Mouse (Mus musculus) layer of hippocampus, adult 11-12 months (tissue): ENCODE measurements around the gene 2310061N02Rik.
"Not testable (repeated sequence)": the region's sequence is repeated elsewhere in the genome, so short reads cannot be mapped to it uniquely, and the experiment has no call there.

Source experiments
- DNase-seq: peaks from one replicate; pipeline ENCODE4 v3.0.0; 2022; ENCODE audit warnings: low spot score

2310061N02Rik gene

DNA sequence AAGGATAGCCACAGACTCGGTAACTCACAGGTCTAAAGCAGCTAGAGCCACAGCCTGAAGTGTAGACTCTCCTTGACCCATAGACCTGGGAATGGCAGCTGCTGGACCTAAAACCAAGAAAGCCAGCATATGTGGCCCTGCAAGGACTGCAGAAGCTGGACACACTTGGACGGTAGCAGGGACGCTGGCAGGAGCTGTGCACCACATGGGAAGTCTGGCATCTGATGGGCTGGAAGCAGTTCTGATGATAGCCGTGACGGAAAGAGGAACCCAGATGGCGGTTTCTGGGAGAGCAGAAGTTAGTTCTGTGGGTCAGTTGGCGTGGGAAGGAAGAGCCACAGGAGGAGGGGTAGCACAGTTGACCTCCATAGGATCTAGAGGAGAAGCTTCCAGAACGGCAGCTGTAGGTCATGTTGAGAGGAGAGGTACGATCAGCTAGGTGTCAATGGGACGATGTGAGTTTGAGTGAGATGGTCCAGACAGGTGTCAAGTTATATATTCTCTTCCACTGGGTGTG, at the start of gene 2310061N02Rik:
Gene 2310061N02Rik (minus strand): TSS at position 467 of the 517 bp plus-strand sequence.
- DNase-seq: no peak

DNA sequence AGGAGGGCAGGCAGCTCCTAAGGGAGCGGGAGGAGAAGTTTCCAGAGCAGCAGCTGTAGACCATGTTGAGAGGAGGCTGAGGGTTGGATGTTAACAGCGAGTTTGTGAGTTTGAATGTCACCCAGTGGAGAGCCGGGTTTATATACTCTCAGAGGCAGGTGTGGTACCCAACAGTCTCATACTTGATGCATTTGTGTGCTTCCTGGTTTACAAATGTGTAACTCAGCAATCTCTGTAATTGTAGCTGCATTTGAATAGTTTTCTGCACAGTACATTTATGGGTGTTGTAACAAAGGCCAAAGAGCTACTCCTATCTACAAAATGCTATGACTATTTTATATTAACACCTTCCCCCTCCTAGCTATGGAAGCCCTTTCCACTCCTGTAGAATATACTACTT, 43.8 kb upstream of the 2310061N02Rik start, which contains the start of gene Krtap13:
Gene Krtap13 (minus strand): TSS at position 101 of the 400 bp plus-strand sequence.
- DNase-seq: not testable (repeated sequence)

DNA sequence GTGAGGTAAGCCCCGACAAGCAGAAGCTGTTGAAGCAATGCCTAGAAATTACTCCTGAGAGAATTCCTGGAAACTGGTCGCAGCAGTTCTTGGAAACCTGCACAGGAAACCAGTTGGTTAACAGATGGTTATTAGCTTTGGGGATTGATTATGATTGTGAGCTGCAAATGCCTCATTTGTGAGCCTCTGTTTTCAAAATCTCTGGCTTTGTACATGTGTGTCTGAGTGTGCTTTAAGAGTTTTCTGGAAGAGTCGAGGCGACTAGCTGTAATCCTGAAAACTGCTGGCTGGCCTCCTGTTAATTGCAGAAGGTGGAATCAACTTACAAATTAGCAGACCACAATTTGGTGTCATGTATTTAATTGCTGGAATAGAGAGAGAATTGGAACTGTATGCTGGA, 40.2 kb upstream of the 2310061N02Rik start:
- DNase-seq: peak; percentile 5

DNA sequence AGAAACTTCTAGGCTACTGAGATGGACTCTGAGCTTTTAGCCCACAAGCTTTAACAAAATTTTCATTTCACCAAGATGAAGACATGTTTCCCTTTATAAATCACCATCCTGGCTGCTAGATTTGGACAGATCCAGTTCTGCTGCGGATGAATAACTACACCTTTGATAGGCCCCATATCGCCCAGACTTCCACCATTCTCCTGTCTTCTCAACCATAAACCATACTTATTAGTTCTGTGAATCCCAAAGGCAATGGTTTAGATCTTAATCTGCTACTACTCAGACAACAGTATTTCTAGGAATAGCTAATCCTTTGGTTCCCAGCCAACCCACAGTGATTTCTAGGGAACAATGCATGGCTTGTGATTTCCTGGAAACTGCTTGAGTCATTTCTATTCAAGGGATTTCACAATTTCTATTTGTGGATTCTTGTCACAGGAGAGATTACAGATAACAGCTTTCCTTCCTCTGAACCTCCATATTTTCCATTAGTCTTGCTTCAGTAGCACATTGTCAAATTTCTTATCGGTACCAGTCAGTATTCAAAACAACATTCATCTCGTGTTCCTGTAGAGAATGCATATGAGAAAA, 37.1 kb upstream of the 2310061N02Rik start:
- no peak for DNase-seq

DNA sequence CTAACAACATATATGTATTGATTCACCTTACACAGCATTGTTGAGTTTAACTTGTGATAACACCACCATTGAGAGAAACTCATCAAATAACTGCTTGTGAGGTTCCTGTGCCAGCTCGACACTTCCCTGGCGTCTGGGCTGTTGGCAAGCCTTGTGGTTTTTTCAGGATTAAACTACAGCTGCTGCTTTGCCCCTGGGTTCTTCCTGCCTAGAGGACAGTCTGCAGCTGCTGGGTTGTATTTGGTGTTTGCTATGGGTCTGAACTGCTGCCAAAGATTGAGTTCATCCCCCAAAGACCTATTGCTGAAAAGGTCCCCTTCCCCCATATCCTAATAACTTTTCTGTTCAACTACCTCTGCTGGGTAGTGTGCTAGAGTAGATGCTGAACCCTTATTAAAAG, 27.6 kb upstream of the 2310061N02Rik start:
- DNase-seq: no peak

DNA sequence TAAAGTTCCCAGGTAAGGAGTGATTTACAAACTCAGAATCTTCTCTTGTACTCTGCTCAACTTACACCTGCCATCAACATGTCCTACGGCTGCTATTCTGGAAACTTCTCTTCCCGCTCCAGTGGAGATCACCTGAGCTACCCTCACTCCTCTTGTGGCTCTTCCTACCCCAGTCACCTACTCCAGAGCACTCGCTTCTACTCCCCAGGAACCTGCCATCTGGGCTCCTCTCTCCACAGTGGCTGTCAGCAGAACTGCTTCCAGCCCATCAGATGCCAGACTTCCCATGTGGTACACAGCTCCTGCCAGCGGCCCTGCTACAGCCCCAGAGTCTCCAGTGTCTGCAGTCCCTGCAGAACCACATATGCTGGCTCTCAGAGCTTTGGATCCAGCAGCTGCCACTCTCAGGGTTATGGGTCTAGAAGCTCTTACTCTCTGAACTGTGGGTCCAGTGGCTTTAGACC, 21.1 kb upstream of the 2310061N02Rik start, which contains the start of gene Krtap13-1:
Gene Krtap13-1 (plus strand): TSS at position 51 of the 464 bp plus-strand sequence.
- no peak for DNase-seq

DNA sequence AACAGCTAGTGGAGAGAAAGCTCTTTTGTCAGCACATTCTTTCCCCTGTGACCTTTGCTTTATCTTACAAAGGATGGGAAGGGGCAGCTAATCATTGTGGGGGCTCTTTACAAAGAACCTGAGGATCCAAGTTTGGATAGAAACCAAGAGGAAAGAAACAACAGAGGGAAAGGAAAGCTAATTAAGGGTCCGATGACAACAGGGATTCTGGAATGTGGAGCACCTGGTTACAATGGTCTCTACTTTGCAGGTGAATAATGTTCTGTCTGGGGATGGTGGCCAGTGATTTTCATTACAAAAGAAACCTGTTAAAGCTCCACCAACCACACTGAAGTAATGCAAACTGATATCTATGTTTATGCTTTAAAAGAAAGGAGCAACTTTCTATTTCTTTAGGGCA, 12.3 kb upstream of the 2310061N02Rik start:
- DNase-seq: no peak

DNA sequence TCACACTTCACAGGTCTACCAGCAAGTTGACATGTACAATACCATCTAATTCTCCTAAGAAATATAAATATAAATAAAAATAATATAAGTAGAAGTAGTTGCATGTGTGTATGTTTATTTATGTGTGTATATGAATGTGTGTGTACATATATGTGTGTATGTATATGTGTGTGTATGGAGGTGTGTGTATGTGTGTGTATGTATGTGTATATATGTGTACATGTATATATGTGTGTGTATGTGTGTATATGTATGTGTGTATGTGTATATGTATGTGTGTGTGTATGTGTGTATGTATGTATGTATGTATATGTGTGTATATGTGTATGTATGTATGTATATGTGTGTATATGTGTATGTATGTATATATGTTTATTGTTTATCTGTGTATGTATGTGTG, 8.8 kb upstream of the 2310061N02Rik start:
- no peak for DNase-seq

DNA sequence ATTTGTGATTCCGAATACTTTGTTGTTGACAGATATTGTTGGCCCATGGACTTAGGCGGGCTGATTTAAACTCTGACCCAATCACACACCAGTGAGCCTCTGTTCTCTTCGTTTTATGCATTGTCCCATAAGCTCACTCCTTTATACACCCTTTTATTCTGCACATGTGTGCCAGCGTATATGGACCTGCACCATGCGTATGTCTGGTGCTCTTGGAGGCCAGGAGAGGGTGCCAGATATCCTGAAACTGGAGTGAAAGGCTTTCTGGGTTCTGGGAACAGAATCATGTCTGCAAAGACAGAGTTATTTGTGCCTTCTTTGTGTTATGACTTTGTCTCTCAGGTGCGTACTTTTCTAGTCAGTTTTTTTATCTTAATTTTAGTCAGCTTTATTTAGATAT, 3.5 kb upstream of the 2310061N02Rik start:
- DNase-seq: no peak

DNA sequence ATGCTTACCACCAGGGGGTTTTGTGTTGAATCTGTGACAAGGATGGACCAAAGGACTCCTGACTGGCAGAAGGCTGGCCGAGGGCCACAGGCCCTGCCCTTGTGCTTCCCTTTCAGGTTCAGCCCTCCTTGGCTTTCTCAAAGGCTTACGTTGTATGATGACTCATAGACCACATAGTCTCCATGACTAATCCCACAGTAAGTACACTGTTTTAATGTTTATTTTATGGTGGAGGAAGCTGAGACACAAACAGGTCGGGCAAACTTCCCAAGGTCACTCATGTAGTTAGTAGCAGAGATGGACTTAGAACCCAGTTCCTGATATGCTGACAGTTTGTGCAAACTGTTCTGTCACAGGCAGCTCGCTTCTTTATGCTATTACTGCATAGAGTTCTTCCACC, 3.0 kb upstream of the 2310061N02Rik start:
- no peak for DNase-seq

DNA sequence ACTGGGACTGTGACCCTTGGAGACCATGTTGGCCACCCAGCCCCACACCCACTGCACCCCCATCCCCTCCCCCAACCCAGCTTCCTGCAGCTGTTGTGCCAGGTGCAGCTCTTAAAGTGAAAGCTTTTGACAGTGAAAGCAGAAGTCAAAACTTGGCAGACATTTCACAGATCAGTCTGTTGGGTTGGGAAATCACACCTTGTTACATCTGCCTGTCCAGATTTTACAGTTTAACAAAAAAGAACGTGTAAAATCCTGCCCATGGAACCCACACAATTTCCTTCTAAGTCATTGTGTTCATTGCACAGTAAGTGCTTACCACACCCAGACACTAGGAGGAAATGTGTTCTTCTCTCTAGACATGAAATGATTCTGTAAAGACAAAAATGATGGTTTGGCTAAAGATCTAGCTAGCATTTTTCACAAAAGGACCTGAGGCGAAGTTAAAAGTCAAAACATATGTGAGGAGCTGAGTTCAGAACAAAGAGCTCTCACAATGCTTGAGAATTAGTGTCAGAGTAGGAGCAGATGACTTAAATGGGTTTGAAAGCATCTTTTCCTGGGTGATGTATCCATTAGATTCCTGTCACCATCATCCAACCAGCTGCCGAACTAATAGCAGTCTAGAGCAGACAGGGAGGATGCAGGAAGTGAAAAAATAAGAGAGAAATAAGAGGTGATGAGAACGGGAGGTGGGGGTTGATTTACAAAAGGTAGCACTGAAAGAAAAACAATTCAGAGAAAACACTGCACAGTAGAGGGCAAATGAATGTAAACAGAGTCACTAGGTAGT, 6.5 kb downstream of the 2310061N02Rik start:
- DNase-seq: no peak

DNA sequence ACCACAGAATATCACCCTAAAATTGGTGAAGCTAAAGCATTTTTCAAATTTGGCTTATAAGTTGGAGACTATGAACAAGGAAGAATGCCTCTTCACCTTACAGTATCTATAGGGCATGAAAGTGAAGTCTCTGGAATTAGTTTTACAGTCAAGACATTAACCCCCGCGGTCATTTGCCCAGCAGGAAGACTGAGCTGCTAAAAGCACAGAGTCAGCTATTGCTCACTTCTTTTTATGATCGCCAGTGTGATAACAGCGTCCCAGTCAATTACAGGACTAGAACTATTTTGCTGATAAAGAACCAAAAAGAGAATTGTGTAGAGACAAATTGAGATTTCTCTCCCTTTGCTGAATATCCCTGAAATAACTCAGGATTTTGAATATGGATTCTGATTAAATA, 11.5 kb downstream of the 2310061N02Rik start:
- no peak for DNase-seq

DNA sequence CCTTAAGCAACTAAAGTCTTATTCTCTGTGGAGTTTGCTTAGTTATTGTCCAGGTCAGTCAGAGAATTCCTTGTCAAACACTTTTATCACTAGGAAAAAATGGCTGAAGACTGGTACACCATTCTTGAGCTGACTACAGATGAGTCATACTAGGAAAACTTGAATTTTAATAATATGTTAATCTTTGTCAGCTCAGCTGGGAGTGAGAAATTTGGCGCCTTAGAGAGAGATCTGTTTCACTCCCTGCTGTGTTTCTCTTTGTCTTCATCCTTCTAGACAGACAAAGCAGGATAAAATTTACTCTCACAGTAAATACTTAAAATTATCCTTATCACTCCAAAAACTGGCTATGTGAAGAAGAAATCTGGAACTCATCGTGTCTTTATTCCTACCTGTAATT, 26.5 kb downstream of the 2310061N02Rik start:
- no peak for DNase-seq

DNA sequence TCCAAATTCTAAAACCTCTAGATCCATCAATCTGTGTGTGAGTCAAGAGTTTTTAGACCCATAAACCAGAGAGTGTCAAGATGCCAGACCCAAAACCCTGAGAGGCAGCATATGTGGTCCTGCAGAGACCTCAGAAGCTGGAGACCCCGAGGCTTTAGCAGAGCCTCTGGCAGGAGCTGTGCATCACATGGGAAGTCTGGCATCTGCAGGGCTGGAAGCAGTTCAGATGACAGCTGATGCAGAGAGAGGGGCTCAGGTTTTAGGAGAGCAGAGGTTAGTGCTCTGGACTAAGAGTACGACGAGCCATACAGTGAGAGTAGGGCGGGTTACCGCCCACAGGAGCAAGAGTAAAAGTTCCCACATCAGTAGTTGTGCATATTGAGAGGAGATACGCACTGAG, 28.7 kb downstream of the 2310061N02Rik start:
- no peak for DNase-seq

DNA sequence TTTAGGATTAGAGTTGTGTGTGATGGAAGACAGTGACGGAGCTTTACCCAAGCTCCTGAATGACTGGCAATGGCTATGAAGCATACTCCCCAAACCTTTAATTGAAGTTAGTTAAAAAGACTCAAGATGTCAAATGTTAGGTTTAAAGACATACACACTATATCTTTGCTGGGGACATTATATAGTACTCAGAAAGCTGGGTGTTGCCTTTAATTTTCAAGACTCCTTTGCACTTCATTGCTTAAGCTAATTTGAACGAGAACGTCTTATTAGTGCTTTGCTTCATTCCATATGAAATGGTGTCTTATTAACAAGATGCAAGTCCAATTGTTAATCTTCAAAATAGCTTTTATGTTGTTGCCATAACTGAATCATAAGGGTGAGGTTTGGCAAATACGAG, 36.2 kb downstream of the 2310061N02Rik start, which contains the start of gene Krtap27-1:
Gene Krtap27-1 (minus strand): TSS at position 101 of the 400 bp plus-strand sequence.
- DNase-seq: no peak

DNA sequence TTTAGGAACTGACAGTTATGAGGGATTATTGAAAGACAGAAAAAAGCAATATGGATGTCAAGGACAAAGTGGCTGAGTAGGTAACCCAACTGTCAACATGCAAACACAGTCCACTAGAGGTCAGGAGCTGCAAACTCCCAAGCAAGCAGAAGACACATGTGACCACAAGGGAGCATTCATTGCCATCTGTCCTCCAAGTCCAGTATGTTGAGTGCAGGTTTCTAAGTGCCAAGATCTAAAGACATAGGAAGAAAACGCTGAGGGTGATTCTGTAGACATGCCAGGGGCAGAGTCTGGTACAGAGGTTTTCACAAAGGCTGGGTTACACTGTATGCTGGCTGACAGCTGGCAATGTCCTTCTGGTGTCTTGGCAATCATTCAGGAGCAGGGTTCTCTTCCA, 50.3 kb downstream of the 2310061N02Rik start:
- no peak for DNase-seq
